Mouse (Mus musculus) liver, adult 2 months (tissue): Measurements from ENCODE around the gene Psma5.

Experiments used
- CTCF ChIP-seq: fragments of 200-500 bp; IDR thresholded peaks from 2 replicates; pipeline ENCODE4 v1.5.1; 2011; ENCODE audit warnings: low read depth, low read length, control low read depth
- POLR2A ChIP-seq: fragments of 200-500 bp; IDR thresholded peaks from 2 replicates; pipeline ENCODE4 v1.6.1; 2011; ENCODE audit warnings: low read length, control low read depth; ENCODE audit not compliant: insufficient read depth; ENCODE audit errors: extremely low read depth

GRCm38 (mm10) chr3:108297050-108297419 lies 40.3 kb downstream of the Psma5 start:
- TF ChIP-seq CTCF, result no peak
- TF ChIP-seq POLR2A, result no peak
